Mouse (Mus musculus): ENCODE measurements around the gene Aqp6.
A peak's percentile ranks its signal among the peaks of the same experiment; 100 is the strongest.

The Aqp6 gene

DNA sequence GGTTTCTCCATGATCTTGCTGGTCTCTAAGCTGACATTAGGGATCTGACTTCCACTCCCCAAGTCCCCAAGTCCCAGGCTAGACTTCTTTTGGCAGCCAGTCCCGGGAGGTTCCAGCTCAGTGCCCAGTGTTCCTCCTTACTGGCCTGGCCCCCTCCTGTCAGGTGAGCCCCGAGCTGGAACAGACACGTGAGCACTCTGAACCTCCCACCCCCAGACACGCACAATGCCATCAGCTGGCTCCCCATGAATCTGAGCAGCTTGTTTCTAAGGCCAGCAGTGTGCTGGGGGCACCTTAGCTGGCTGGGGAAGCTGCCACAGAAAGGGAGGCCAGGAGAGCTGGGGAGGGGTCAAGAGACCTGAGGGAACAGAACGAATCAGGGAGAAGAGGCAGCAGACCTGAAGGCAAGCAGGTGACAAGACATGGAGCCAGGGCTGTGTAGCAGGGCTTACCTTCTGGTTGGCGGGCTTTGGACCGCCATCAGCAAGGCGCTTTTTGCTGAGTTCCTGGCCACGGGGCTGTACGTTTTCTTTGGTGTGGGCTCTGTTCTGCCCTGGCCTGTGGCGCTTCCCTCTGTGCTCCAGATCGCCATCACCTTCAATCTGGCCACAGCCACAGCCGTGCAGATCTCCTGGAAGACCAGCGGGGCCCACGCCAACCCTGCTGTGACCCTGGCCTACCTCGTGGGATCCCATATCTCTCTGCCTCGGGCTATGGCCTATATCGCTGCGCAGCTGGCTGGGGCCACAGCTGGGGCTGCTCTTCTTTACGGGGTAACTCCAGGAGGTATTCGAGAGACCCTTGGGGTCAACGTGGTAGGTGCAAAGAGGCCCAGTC is at the start of gene Aqp6:
Gene Aqp6 (plus strand): TSS at position 415 of the 837 bp plus-strand sequence.
- peak; percentile 28; the same call in 1 of the 2 replicates for ATAC-seq (ENCODE audit: insufficient number of reproducible peaks, low FRiP score, low TSS enrichment)

DNA sequence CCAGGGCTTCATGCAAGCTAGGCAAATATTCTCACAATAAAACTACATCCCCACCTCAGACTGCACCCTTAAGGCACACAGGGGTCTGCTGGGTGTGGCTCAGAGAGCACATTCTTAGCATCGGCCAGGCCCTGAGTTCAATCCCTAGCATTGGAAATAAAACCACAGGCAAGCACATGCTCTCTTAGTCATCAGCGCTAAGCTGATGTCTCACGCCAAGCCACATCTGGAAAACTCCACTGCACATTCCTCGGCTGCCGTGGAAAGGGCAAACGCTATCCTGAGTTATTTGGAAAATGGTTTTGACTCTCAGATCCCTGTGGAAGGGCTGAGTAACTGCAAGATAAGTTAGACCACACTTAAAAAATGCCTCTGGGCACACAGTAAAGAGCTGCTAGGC is 47.4 kb upstream of the Aqp6 start:
- ATAC-seq (ENCODE audit: insufficient number of reproducible peaks, low FRiP score, low TSS enrichment), result no peak

GRCm38 (mm10) chr15:99558947-99559346 is 42.3 kb upstream of the Aqp6 start:
- ATAC-seq (ENCODE audit: insufficient number of reproducible peaks, low FRiP score, low TSS enrichment), result no peak

GRCm38 (mm10) chr15:99560246-99560645 is 41.0 kb upstream of the Aqp6 start:
- ATAC-seq (ENCODE audit: insufficient number of reproducible peaks, low FRiP score, low TSS enrichment), result no peak

DNA sequence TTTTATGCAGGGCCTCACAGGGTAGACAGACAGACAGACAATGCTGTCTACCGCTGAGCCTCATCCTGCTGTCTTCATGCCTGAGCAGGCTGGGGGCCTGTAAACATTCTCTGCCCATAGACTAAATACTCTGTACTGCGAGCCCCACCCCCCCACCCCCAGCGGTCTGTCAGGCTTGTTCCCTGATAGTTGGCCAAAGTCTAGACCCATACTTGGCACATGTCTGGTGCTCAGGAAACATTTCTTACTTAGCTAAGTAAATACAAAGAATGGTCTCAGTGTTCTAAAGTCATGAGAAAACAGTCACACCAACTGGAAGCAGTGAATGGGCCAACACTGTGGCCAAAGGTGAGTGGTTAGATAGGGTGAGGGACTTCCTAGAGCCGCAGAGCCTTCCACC is 33.8 kb upstream of the Aqp6 start:
- no peak for ATAC-seq (ENCODE audit: insufficient number of reproducible peaks, low FRiP score, low TSS enrichment)

- ATAC-seq (ENCODE audit: insufficient number of reproducible peaks, low FRiP score, low TSS enrichment), result no peak
Observed at GRCm38 (mm10) chr15:99568682-99569081, 32.5 kb upstream of the Aqp6 start.

GRCm38 (mm10) chr15:99569123-99569522 is 32.1 kb upstream of the Aqp6 start:
- ATAC-seq (ENCODE audit: insufficient number of reproducible peaks, low FRiP score, low TSS enrichment), result no peak

GRCm38 (mm10) chr15:99578802-99579485 is 22.3 kb upstream of the Aqp6 start, which contains the start of gene Aqp2:
Gene Aqp2, plus strand, starts transcription at chr15:99579055.
- 0 out of 2 replicates have a peak, but pooled peaks have one; percentile 38 for ATAC-seq (ENCODE audit: insufficient number of reproducible peaks, low FRiP score, low TSS enrichment)

DNA sequence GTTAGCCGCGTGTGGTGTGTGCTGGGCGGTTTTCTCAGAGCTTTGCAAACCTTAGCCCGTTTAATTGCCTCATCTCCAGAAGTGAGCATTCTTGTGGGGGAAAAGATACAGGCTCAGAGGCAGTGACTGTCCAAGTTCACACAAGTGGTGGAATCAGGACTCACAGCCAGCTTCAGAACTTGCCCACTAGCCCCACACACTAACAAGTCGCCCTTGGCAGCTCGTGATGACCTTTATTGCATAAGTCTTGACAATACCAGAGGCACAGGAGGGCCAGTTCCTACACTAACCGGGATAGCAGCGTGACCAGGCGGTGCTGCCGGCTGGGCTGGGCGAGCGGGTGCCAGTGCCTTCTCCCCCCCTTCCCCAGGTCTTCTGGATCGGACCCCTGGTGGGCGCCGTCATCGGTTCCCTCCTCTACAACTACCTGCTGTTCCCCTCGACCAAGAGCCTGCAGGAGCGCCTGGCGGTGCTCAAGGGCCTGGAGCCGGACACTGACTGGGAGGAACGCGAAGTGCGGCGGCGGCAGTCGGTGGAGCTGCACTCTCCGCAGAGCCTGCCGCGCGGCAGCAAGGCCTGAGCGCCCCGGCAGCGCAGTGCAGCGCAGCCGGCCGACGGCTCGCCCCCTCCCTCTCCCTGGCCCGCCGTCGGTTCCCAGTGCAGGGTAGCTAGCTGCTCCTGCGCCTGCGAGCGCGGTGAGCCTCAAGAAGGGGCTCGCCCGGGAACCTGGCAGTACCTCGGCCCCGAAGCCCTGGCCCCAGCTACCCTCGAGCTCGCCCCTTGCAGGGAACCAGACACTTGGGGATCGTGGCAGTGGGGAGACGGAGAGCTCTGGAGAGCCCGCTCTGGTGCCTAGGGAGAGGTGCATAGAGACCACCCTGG is 17.5 kb upstream of the Aqp6 start:
- peak; percentile 41; the same call in 1 of the 2 replicates for ATAC-seq (ENCODE audit: insufficient number of reproducible peaks, low FRiP score, low TSS enrichment)

GRCm38 (mm10) chr15:99584407-99585202 is 16.6 kb upstream of the Aqp6 start:
- ATAC-seq (ENCODE audit: insufficient number of reproducible peaks, low FRiP score, low TSS enrichment), result no peak

- no peak for ATAC-seq (ENCODE audit: insufficient number of reproducible peaks, low FRiP score, low TSS enrichment)
Observed at GRCm38 (mm10) chr15:99585741-99586140, 15.5 kb upstream of the Aqp6 start.

- ATAC-seq (ENCODE audit: insufficient number of reproducible peaks, low FRiP score, low TSS enrichment), result no peak
Observed at GRCm38 (mm10) chr15:99586525-99586924, 14.7 kb upstream of the Aqp6 start.

GRCm38 (mm10) chr15:99589237-99589636 is 12.0 kb upstream of the Aqp6 start:
- no peak for ATAC-seq (ENCODE audit: insufficient number of reproducible peaks, low FRiP score, low TSS enrichment)

- no peak for ATAC-seq (ENCODE audit: insufficient number of reproducible peaks, low FRiP score, low TSS enrichment)
Observed at GRCm38 (mm10) chr15:99589704-99590103, 11.5 kb upstream of the Aqp6 start.

- ATAC-seq (ENCODE audit: insufficient number of reproducible peaks, low FRiP score, low TSS enrichment), result no peak
Observed at GRCm38 (mm10) chr15:99590429-99591084, 10.6 kb upstream of the Aqp6 start, which contains the start of gene Aqp5. Gene Aqp5, plus strand, starts transcription at chr15:99590782.

DNA sequence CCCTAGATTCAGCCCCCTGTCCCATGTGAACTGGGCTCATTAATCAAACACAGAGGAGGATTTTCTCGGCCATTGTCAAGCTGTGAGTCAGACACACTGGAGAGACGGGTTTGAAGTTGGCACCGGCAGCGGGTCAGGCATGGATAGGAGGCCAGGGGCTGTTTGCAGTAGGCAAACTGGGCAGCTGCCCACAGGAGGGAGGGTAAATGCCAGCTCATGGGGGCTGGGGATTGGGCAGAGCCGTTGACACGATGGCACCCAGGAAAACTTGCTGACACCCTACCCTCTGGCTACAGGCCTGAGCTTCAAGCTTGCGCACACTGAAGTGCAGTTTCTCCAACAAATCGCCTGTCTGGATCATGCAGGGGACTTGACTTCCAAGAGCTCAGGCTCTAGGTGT is 9.0 kb upstream of the Aqp6 start:
- no peak for ATAC-seq (ENCODE audit: insufficient number of reproducible peaks, low FRiP score, low TSS enrichment)

- no peak for ATAC-seq (ENCODE audit: insufficient number of reproducible peaks, low FRiP score, low TSS enrichment)
Observed at GRCm38 (mm10) chr15:99592877-99593276, 8.3 kb upstream of the Aqp6 start.

GRCm38 (mm10) chr15:99594951-99595350 is 6.2 kb upstream of the Aqp6 start:
- ATAC-seq (ENCODE audit: insufficient number of reproducible peaks, low FRiP score, low TSS enrichment), result no peak

- peak; percentile 67 for ATAC-seq (ENCODE audit: insufficient number of reproducible peaks, low FRiP score, low TSS enrichment)
Observed at GRCm38 (mm10) chr15:99596056-99596687, 5.0 kb upstream of the Aqp6 start.
